Mouse (Mus musculus): ENCODE results near the gene Ppm1f. TPM values are rescaled to one million over a fixed set of nuclear protein-coding genes. Genes with fewer than 3 reads are reported as not detected.
"Not testable (repeated sequence)": the region's sequence is repeated elsewhere in the genome, so short reads cannot be mapped to it uniquely, and the experiment has no call there.

The Ppm1f gene
- total RNA-seq (2021) = 10 to 100 TPM; 49.2 to 56.0 TPM
- long read RNA-seq, experiment 1, full-length matches to known transcripts = 26 of 50 reads
- long read RNA-seq, experiment 1, partial matches to known transcripts = 24 of 50 reads
- long read RNA-seq, experiment 1, other reads (novel, unspliced or antisense) = 0 of 50 reads
- long read RNA-seq, experiment 2, full-length matches to known transcripts = 17 of 40 reads
- long read RNA-seq, experiment 2, partial matches to known transcripts = 21 of 40 reads
- long read RNA-seq, experiment 2, other reads (novel, unspliced or antisense) = 2 of 40 reads

DNA sequence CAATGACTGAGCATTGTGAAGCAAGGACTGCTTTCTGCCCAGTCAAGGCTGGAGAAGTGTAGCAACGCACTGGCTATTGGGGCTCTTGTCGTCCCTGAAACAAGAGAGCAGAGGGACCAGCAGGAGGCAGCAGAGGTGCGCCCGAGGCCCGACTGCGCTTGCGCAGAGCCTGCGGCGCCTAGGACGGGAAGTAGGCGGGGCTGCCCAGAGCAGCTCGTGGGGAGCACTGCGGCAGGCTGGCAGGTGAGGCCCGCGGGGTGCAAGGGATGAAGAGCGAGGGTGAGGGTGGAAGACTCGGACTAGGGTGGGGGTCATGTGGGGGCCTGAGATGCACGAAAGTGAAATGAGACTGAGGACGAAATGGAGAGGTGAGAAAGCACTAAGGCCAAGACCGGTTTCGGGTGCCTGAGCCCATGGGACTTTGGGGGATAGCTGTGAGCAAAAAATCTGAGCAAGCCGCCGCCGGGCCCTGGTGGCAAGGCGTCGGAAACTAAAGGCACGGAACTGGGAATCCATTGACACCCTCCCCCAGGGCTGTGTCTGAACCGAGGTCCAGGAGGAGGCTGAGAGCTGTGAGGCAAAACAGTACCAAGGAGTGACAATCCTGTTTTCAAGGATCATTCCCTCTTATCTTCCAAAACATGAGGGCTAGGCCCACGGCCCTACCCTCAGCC, at the start of gene Ppm1f:
Gene Ppm1f, plus strand, starts transcription at position 88 of the 674 bp plus-strand sequence.
- DNase-seq (ENCODE audit: low spot score in 2 of 2) = peak; percentile 96 to 97

DNA sequence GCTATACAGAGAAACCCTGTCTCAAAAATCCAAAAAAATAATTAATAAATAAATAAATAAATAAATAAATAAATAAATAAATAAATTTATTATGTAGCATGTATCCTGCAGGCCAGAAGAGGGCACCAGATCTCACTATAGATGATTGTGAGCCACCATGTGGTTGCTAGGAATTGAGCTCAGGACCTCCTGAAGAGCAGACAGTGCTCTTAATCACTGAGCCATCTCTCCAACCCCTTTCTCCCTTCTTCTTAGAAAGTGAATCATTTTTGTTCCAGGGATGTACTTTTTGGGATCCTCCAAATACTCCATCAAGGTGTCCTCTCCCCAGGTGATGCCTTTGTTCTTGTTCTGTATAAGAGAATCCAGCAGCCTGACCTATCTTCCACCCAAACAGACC, 47.1 kb upstream of the Ppm1f start:
- DNase-seq (ENCODE audit: low spot score in 2 of 2) = no peak

DNA sequence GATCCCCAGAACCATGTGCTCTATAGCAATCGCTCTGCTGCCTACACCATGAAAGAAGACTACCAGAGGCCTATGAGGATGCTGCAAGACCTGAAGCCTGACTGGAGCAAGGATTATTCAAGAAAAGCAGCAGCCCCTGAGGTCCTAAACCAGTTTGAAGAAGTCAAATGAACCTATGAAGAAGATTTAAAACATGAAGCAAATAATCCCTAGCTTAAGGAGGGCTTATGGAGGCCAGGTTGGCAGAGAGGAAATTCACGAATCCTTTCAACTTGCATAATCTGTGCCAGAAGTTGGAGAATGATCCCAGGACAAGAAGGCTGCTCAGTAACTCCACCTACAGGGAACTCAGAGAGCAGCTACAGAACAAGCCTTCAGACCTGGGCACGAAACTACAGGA, 43.9 kb upstream of the Ppm1f start:
- no peak for DNase-seq (ENCODE audit: low spot score in 2 of 2)

DNA sequence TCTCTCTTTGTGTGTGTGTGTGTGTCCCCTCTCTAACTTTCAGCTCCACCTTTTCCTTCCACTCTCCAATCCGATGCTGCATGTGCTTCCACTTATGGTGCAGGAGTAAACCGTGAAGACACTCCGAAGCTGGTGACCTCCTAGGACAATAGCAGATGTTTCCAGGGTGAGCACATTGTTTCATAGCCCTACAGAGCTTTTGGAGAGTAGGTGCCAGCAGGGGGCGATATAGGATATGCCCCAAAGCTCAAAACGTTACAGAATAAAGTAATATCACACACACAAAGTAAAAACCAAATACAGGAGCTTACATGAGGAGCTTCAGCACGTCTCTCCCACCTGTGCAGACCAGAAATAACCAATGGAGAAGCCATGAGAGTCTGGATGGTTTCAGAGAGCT, 41.4 kb upstream of the Ppm1f start:
- peak; percentile 16 to 39 for DNase-seq (ENCODE audit: low spot score in 2 of 2)

DNA sequence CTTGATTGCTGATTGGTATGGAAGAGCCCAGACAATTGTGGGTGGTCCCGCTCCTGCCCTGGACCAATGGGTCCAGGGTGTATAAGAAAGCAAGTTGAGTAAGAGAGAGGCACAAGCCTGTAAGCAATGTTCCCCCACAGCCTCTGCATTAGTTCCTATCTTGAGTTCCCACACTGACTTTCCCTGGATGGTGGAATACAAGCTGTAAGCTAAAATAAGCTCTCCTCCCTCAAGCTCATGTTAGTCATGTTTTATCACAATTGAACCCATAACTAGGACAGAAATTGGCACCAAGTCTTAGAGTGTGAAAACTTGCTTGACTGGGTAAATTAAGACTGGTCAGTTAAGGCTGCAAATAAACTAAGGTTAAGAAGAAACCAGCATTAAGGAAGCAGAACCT, 40.7 kb upstream of the Ppm1f start:
- no peak for DNase-seq (ENCODE audit: low spot score in 2 of 2)

DNA sequence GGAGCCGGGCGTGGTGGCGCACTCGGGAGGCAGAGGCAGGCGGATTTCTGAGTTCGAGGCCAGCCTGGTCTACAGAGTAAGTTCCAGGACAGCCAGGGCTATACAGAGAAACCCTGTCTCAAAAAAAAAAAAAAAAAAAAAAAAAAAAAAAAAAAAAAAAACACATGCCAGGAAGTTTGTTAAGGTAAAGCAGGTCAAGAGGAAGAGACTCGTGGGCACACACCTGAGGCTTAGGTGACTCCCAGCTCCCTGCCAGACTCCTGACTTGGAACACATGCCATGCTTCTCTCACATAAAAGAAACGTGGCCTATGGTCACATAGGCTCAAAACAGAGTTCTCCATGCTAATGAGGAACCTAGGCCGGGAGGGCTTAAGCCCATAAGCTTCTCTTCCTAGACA, 40.2 kb upstream of the Ppm1f start:
- DNase-seq (ENCODE audit: low spot score in 2 of 2) = not testable (repeated sequence)

DNA sequence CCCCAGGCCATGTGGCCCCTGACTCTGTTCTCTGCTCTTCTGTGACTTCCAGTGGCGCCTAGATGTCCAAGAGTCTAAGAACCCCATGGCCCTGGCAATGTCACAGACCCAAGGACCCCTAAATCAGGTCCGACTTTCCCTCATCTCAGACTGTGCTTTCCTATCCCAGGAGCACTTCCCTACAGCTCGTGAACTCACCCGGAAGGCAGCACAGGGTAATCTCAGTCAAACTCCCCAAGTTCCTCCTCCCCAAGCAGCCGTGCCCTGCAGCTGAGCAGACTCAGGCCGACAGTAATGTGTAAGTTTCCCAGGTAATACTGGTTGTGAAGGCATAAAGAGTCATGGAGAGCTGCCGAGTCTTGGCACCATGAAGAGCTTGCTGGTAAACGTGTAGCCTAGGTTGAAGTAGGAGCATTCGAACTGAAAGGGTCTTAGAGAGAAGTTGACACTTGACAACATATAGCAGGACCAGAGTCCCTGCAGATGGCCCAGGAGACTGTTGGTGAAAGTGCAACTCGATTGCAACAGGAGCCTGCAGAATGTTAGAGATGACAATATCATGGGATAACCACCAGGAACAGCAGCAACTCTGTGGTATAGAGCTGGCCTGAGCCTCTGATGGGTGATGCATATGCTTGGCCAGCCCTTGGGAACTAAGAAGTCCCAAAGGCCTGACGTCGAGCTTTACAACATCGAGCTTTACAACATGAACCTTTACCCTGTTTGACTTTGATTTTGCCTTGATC, 39.4 kb upstream of the Ppm1f start:
- DNase-seq (ENCODE audit: low spot score in 2 of 2) = no peak

DNA sequence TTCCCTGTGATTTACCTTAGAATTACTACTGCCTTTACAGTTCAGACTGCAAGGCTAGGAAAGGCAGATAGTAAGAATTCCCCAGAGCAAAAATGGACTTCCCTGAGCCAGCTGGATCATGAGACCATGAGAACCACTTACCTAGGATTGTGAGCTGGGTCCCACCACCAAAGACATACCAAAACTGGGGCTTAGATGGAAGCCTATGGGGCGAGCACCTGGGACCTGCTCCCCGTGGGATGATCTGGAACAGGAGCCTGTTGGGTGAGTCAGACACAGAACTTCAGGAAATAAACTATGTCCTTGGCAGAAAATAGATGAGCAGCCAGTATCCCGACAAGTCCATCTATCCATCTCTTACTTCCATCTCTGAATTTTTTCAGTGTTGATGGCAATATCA, 34.0 kb upstream of the Ppm1f start:
- no peak for DNase-seq (ENCODE audit: low spot score in 2 of 2)

DNA sequence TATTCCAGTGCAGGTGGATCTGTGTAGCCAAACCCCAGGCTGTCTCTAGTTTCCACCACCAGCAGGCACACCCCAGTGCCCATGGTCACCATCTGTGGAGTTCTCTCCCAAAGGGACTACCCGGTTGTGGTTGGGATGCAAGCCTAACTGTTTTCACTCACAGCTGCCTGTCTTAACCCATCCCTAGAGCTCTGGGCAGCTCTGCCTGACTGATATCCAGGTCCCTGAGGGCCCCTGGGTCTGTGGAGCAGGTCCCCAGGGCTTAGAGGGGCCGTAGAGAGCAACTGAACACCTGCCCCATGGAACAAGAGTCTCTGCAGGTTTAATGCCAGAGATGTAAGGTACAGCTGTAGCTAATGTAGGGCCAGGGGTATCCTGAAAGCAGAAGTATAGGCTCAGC, 32.3 kb upstream of the Ppm1f start, which contains the start of gene Igll1:
Gene Igll1, minus strand, starts transcription at position 8 of the 400 bp plus-strand sequence.
- DNase-seq (ENCODE audit: low spot score in 2 of 2) = no peak

DNA sequence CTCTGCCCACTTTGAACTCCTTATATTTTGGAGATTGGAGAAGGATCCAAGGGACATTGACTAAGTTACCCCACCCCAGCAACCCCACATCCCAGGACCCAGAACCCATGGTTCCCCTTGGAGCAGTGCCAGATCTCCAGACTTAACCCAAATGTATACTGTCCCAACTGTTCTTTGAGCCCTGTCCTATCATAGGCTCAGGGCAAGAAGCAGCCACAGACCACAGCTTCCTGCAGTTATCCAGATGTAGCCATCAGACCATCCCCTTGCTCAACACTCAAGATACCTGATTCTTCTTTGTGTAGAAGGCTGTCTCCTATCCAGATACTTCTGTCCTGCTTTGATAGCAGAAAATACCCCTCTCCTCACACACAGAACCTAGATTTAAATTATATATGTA, 31.1 kb upstream of the Ppm1f start:
- DNase-seq (ENCODE audit: low spot score in 2 of 2) = no peak

DNA sequence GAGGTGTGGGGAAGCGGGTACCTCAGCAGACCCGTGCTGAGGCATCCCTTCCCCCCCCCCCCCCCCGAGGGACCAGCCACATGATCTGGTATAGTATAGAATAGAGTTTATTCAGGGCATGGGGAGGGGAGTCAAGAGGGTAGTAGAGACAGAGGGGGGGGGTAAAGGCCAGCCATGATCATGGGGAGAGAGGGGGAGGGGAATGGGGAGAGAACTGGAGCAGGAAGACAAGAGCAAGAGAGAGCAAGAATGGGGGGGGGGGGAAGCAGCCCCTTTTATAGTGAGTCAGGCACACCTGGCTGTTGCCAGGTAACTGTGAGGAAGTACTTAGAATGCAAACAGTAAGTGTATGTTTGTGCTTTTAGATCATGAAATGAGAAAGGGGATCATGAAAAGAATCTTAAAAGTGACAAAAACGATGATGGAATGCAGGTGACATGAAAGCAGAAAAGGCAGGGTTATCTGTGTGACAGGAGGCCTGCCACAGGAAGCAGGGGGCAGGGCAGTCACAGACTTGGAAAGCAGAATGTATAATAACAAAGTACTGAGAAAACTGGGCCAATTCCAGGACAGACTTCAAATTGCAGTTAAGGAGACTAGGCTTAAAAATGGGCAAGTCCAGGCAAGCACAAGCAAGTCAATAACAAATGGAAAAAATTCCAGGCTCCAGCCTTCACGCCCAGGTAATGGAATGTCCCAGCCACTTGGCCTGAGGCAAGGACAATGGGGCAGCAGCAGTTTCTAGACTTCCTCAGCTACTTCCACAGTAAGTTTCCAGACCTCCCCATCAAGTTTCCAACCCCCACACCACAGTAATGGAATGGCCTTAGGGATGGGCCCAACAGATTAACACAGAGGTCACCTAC, 30.3 kb upstream of the Ppm1f start:
- no peak for DNase-seq (ENCODE audit: low spot score in 2 of 2)

DNA sequence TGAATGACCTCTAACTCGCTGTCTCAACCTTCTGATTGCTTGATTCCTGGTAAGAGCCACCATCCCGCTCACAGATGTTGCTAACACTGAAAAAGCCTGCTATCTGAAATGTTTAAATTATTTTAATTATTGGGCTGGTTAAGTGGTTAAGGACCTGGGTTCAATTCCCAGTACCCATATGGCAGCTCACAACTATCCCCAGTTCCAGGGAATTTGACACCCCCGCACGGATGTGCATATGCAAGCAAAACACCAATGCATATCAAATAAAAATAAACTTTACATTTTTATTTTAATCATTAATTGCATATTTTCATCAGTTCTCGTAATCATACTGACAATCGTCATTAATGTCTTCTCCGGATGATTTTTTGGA, 26.0 kb upstream of the Ppm1f start:
- DNase-seq (ENCODE audit: low spot score in 2 of 2) = no peak

DNA sequence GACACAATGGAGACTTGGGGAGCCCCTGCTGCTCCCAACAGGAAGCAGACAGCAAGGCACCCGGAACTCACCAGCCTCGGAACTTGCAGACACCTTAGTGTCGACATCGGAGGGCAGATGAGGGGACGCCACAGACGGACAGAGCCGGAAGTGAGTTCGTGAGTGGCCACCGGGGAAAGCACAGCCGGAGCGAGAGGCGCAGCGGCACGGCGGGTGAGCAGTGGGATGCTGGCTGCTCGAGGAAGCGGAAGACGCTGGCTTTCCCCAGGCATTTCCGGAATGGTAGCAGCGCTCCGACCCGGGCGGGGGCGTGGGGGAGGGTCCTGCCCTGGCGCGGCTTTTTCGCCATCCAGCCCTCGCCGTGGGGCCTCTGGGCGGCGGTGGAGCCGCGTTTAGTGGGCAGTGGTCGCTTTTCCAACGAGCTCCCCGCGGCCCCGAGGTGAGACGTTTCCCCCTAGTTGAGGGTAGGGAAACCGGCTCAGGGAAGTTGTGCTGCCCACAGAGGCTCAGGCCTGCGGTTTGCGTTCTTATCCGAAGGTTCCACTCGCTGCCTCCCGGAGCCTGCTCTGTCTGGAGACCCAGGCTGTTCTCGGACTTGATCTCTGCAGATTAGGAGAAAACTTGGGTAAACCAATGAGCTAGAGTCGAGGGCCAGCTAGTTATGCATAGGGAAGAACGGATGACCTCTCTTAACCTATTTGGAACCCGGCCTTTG, 25.5 kb upstream of the Ppm1f start, which contains the start of the genes Top3b and Vpreb1:
Gene Top3b, plus strand, starts transcription at position 120 of the 715 bp plus-strand sequence.
Gene Vpreb1, minus strand, starts transcription at position 227 of the 715 bp plus-strand sequence.
- DNase-seq (ENCODE audit: low spot score in 2 of 2) = peak; percentile 87 to 92

DNA sequence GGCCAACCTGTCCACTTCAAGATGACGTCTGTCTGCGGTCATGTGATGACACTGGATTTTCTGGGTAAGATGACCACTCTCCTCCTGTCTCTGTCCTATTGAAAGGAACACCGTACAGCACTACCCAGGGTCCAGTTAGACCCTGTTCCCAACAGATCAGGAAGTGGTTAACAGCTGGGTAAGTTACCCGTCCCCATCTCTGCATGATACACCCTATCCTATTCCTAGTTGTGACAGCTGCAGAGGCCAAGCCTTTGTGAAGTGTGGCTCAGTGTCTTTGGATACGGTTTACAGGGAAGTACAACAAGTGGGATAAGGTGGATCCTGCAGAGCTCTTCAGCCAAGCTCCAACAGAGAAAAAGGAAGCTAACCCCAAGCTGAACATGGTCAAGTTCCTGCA, 17.2 kb upstream of the Ppm1f start:
- no peak for DNase-seq (ENCODE audit: low spot score in 2 of 2)

DNA sequence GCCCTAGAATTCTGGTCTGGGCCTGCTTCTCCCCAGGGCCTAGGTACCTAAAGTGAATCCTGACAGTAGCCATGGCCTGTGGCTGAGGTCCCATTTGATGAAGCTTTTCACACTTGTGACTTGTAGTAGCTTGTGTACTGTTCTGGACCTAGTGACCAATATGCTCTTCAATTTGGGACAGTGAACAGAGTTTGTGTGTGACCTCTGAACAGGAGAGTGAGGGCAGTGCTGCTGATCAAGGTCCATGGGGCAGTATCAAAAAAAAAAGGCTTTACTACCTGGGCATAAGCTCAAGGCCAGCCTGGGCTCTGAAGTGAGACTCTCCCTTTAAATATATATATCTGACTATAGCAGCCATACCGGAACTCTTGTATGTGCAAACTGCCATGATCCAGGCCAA, 7.9 kb upstream of the Ppm1f start:
- no peak for DNase-seq (ENCODE audit: low spot score in 2 of 2)

DNA sequence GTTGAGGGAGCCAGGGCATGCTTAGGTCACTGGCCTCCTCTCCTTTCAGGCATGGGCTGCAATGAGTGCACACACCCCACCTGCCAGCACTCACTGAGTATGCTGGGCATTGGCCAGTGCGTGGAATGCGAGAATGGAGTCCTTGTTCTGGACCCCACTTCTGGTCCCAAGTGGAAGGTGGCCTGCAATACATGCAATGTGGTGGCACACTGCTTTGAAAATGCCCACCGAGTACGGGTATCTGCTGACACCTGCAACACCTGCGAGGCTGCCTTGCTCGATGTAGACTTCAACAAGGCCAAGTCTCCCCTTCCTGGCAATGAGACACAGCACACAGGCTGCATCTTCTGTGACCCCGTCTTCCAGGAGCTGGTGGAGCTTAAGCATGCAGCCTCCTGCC, 3.9 kb upstream of the Ppm1f start:
- no peak for DNase-seq (ENCODE audit: low spot score in 2 of 2)

DNA sequence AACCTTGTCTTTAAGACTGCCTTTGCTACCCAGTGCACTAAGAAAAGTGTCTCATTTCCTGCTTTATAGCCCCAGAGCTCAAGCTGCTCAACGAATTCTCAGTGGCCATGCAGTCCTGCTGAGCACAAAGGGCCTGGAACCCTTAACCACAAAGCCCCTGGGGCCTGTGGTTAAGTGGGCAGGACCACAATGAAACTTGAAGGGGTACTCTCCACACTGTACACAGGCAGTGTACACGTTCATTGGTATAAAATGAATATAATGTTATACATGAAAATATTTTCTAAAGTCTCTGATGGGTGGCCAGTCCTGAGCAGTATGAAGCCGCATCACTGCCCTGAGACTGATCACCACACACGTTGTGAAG, 271 bp upstream of the Ppm1f start:
- no peak for DNase-seq (ENCODE audit: low spot score in 2 of 2)

DNA sequence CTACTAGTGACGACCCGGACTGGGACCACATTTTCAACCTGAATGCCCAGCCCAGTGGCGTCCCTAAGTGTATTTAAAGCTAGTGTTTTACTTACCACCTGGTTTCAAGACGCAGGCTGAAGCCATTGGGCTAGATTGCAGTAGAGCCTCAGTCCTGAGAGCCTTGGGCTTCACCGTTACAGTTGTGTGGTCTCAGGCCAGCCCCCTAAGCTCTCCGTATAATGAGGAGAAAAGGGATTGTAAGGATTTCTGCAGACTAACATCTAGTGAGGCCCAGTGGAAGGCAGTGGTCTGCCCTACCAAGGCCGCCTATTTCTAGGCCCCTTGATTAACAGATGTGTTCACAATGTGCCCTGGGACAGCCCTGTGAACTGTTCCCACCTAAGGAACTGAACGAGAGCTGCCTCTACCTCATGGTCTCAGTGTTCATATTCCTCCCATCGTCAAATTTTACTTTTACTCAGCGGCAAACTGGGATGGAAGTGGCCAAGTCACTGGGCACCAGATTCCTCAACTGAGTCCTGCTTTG, 851 bp downstream of the Ppm1f start:
- DNase-seq (ENCODE audit: low spot score in 2 of 2) = no peak

DNA sequence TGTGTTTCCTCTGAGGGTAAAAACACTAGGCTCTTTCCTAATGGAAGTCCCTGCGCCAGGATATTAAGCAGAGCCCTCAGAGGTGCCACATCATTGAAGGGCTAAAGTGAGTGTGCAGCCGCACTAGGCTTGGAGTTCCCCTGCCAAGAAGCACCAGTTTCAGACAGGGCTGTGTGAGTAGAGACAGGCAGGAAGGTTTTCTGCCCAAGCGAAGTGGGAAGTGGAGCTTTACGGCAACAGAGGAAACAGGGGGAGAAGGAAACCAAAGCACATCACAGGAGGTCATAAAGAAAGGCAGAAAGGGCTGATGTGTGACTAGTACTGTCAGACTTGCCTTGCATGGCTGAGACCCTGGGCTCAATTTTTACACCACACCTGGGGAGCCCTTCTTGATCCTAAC, 6.1 kb downstream of the Ppm1f start:
- no peak for DNase-seq (ENCODE audit: low spot score in 2 of 2)

DNA sequence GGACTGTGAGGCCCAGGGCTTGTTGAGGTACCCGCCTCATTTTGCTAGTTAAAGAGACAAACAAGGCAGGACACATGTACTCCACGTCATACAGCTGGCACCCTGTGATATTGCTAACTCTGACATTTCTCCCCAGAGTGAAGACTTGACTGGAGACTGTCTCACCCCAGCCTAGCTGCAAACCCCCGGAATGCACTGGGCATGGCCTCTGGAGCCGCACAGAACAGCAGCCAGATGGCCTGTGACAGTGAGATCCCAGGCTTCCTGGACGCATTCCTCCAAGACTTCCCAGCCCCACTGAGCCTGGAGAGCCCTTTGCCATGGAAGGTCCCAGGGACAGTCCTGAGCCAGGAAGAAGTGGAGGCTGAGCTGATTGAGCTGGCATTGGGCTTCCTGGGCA, 6.9 kb downstream of the Ppm1f start:
- no peak for DNase-seq (ENCODE audit: low spot score in 2 of 2)
